Comparison of ENCODE assay signal across 11 mouse cellular contexts in genomic region chr5:18137450-18138061, GRCm38 (mm10).
DNase-seq lines count a peak whose midpoint lies in the region; ATAC-seq and TF ChIP-seq lines count a peak whose summit lies in the region.
"Had no signal": no experiment of that assay in that cellular context is flagged by ENCODE, and none has a peak within 500 bp of the region (broad histone marks: within the 10 kb centered on the region; RNA-seq: fewer than 3 reads in every experiment).

No protein-coding gene starts in this region.

- no peak overlapping the region for H3K27ac ChIP-seq in kidney, adult 2 months (ENCODE audit: insufficient read depth, low read depth, low read length)
- no peak overlapping the region for H3K27ac ChIP-seq in kidney, embryonic 15.5 days
- peak overlapping the region; percentile 63 for H3K27ac ChIP-seq in embryonic facial prominence, embryonic 15.5 days (replicated peaks)
- no peak overlapping the region for H3K27ac ChIP-seq in liver, postnatal 0 days (ENCODE audit: low read depth)
- no peak overlapping the region for H3K27ac ChIP-seq in kidney, embryonic 14.5 days (ENCODE audit: low read depth, low read length)
- H3K27ac ChIP-seq: liver, embryonic 15.5 days had no signal

- H3K9me3 ChIP-seq in kidney, embryonic 15.5 days (replicated peaks), result 0 out of 2 replicates have a peak, but pooled peaks cover 2% of the 10 kb centered on the region
- H3K9me3 ChIP-seq in embryonic facial prominence, embryonic 15.5 days (replicated peaks), result no peaks in the 10 kb centered on the region
- H3K9me3 ChIP-seq in liver, postnatal 0 days (ENCODE audit: low read length), result no peaks in the 10 kb centered on the region
- no peaks in the 10 kb centered on the region for H3K9me3 ChIP-seq in kidney, embryonic 14.5 days (ENCODE audit: control insufficient read depth, low read length)
- H3K9me3 ChIP-seq: liver, embryonic 15.5 days had no signal

- DNase-seq in kidney, adult 2 months, result peak; percentile 36
- DNase-seq in 3T3-L1 (ENCODE audit: low read depth, low spot score), result peak; percentile 16
- peak; percentile 36 for DNase-seq in layer of hippocampus, adult 9-11 months
- no peak for DNase-seq in liver, postnatal 0 days
- DNase-seq in retina, embryonic 14.5 days (ENCODE audit: low spot score), result no peak
- DNase-seq: cerebellum, adult 9-11 months had no signal

- no peak for TF ChIP-seq EP300 in liver, postnatal 0 days (IDR thresholded peaks at IDR 0.05; ENCODE audit: low read depth)

- H3K4me2 ChIP-seq in kidney, embryonic 15.5 days, result no peak overlapping the region
- no peak overlapping the region for H3K4me2 ChIP-seq in embryonic facial prominence, embryonic 15.5 days (replicated peaks)
- H3K4me2 ChIP-seq in liver, postnatal 0 days (ENCODE audit: low read depth, low read length), result no peak overlapping the region
- no peak overlapping the region for H3K4me2 ChIP-seq in kidney, embryonic 14.5 days (replicated peaks; ENCODE audit: low read depth, low read length)
- H3K4me2 ChIP-seq: liver, embryonic 15.5 days had no signal

- no peak for TF ChIP-seq POLR2A in kidney, adult 2 months (IDR thresholded peaks at IDR 0.05; ENCODE audit: low read depth, low read length)

- H3K4me3 ChIP-seq in kidney, adult 2 months (ENCODE audit: insufficient read depth, low read depth, low read length), result no peak overlapping the region
- no peak overlapping the region for H3K4me3 ChIP-seq in kidney, embryonic 15.5 days (replicated peaks)
- no peak overlapping the region for H3K4me3 ChIP-seq in embryonic facial prominence, embryonic 15.5 days (replicated peaks)
- no peak overlapping the region for H3K4me3 ChIP-seq in liver, postnatal 0 days (ENCODE audit: low read depth, low read length)
- H3K4me3 ChIP-seq in kidney, embryonic 14.5 days (ENCODE audit: low read length), result no peak overlapping the region
- H3K4me3 ChIP-seq: liver, embryonic 15.5 days had no signal

- H3K36me3 ChIP-seq in kidney, adult 2 months (ENCODE audit: control insufficient read depth, insufficient read depth, low read length), result no peaks in the 10 kb centered on the region
- no peaks in the 10 kb centered on the region for H3K36me3 ChIP-seq in kidney, embryonic 15.5 days
- H3K36me3 ChIP-seq in embryonic facial prominence, embryonic 15.5 days, result no peaks in the 10 kb centered on the region
- no peaks in the 10 kb centered on the region for H3K36me3 ChIP-seq in liver, postnatal 0 days (replicated peaks; ENCODE audit: insufficient read depth, low read length)
- no peaks in the 10 kb centered on the region for H3K36me3 ChIP-seq in kidney, embryonic 14.5 days (ENCODE audit: control insufficient read depth, insufficient read depth, low read length)
- H3K36me3 ChIP-seq: liver, embryonic 15.5 days had no signal

- no peak overlapping the region for H3K9ac ChIP-seq in kidney, embryonic 15.5 days
- H3K9ac ChIP-seq in embryonic facial prominence, embryonic 15.5 days, result no peak overlapping the region
- H3K9ac ChIP-seq in liver, postnatal 0 days (replicated peaks), result no peak overlapping the region
- H3K9ac ChIP-seq in kidney, embryonic 14.5 days (ENCODE audit: low read depth, low read length), result no peak overlapping the region
- H3K9ac ChIP-seq: liver, embryonic 15.5 days had no signal

- H3K27me3 ChIP-seq in kidney, adult 2 months (replicated peaks; ENCODE audit: control insufficient read depth, insufficient read depth, low read length), result no peaks in the 10 kb centered on the region
- no peaks in the 10 kb centered on the region for H3K27me3 ChIP-seq in kidney, embryonic 15.5 days
- H3K27me3 ChIP-seq in embryonic facial prominence, embryonic 15.5 days, result no peaks in the 10 kb centered on the region
- no peaks in the 10 kb centered on the region for H3K27me3 ChIP-seq in liver, postnatal 0 days (ENCODE audit: insufficient read depth, low read length)
- no peaks in the 10 kb centered on the region for H3K27me3 ChIP-seq in kidney, embryonic 14.5 days (ENCODE audit: control insufficient read depth, insufficient read depth, low read length)
- H3K27me3 ChIP-seq: CH12.LX; liver, embryonic 15.5 days had no signal

- H3K4me1 ChIP-seq in kidney, adult 2 months (ENCODE audit: control insufficient read depth, insufficient read depth, low read length), result 0 out of 2 replicates have a peak, but pooled peaks cover 3% of the 10 kb centered on the region
- H3K4me1 ChIP-seq in kidney, embryonic 15.5 days, result no peaks in the 10 kb centered on the region
- peaks cover 17% of the 10 kb centered on the region for H3K4me1 ChIP-seq in embryonic facial prominence, embryonic 15.5 days
- no peaks in the 10 kb centered on the region for H3K4me1 ChIP-seq in liver, postnatal 0 days (ENCODE audit: insufficient read depth)
- H3K4me1 ChIP-seq in kidney, embryonic 14.5 days (ENCODE audit: control insufficient read depth, insufficient read depth, low read length), result no peaks in the 10 kb centered on the region
- H3K4me1 ChIP-seq: liver, embryonic 15.5 days had no signal

- ATAC-seq in kidney, embryonic 15.5 days (replicated peaks; ENCODE audit: low FRiP score), result no peak
- peak; percentile 84 for ATAC-seq in embryonic facial prominence, embryonic 15.5 days (ENCODE audit: insufficient number of reproducible peaks, low FRiP score, low TSS enrichment, low read depth)
- ATAC-seq in liver, postnatal 0 days, result no peak
- no peak for ATAC-seq in kidney, embryonic 14.5 days (ENCODE audit: low FRiP score, low TSS enrichment)

- TF ChIP-seq CTCF in kidney, adult 2 months (conservative IDR thresholded peaks at IDR 0.05; ENCODE audit: insufficient read depth, insufficient read length, low read depth, low read length), result no peak
- TF ChIP-seq CTCF in liver, postnatal 0 days (IDR thresholded peaks at IDR 0.05; ENCODE audit: low read depth), result no peak

- 62% methylated on average over 4 of the region's 4 CpGs for WGBS in kidney, adult 2 months
- WGBS in kidney, embryonic 15.5 days, result 72% methylated on average over 4 of the region's 4 CpGs
- WGBS in embryonic facial prominence, embryonic 15.5 days, result 35% methylated on average over 4 of the region's 4 CpGs
- WGBS in liver, postnatal 0 days (ENCODE audit: insufficient replicate concordance), result 75% methylated on average over 4 of the region's 4 CpGs
- WGBS in kidney, embryonic 14.5 days, result 72% methylated on average over 4 of the region's 4 CpGs

Comparison
In these comparisons a context has a peak if more than half of its experiments do, and no peak if none do; other contexts are left out.
1. DNase-seq: peak in kidney, adult 2 months (single experiment), 3T3-L1 (single experiment) and layer of hippocampus, adult 9-11 months (single experiment); none in liver, postnatal 0 days (single experiment) and retina, embryonic 14.5 days (single experiment).